Mouse (Mus musculus): ENCODE results near the gene Cd33.

Cd33 gene

GRCm38 (mm10) chr7:43544225-43544977 is at the start of gene Cd33:
TSS of gene Cd33 (minus strand) at chr7:43544428.
- DNase-seq = no peak

GRCm38 (mm10) chr7:43584790-43585189 is 40.6 kb upstream of the Cd33 start:
- DNase-seq = no peak

DNA sequence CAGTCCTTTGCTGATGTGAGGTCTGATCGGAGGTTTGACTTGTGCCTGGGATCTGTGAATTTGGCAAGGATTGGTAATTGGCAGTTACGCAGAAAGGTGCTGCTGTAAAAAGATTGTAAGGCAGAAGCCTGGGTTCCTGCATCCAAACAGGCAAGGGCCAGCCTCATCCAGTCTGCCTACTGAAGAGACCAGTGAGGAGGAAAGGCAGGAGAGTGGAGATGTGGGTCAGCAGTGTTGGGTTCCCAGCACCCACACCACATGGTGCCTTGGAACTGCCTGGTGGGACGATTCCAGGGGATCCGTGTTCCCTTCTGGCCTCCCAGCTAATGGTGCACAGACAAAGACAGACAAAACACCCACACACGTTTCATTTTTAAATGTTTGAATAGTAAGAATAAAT is 36.3 kb upstream of the Cd33 start:
- no peak for DNase-seq

GRCm38 (mm10) chr7:43579440-43580171 is 35.4 kb upstream of the Cd33 start, which contains the start of gene Zfp719:
TSS of gene Zfp719 (plus strand) at chr7:43579610.
- DNase-seq = peak; percentile 85 to 94

- no peak for DNase-seq
These were observed 27.0 kb upstream of the Cd33 start for GRCm38 (mm10) chr7:43571216-43571615.

GRCm38 (mm10) chr7:43563300-43563699 is 19.1 kb upstream of the Cd33 start:
- no peak for DNase-seq

- DNase-seq = no peak
These were observed 18.4 kb upstream of the Cd33 start for GRCm38 (mm10) chr7:43562651-43563070.

GRCm38 (mm10) chr7:43562006-43562633 is 17.9 kb upstream of the Cd33 start, which contains the start of gene Zfp658:
TSS of gene Zfp658 (plus strand) at chr7:43562256.
- peak; percentile 54 to 72 for DNase-seq

DNA sequence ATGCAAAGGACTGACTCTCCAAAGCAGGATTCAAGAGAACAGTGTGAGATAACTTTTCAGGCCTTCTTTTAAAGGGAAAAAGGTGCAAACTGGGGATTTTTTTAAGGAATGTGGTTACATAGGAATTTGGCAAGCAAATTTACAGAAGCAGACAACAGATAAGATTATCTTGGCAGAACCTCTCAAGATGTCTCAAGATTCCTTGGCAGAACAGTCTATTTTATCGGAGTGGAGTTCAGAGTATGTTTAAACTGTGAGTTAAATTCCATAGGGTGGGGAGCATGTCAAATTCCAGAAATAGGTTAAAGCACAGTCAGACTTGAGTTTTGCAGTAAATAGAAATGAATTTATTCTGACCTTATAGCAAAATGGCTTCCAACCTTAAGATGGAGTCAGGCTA is 12.7 kb upstream of the Cd33 start:
- DNase-seq = no peak

DNA sequence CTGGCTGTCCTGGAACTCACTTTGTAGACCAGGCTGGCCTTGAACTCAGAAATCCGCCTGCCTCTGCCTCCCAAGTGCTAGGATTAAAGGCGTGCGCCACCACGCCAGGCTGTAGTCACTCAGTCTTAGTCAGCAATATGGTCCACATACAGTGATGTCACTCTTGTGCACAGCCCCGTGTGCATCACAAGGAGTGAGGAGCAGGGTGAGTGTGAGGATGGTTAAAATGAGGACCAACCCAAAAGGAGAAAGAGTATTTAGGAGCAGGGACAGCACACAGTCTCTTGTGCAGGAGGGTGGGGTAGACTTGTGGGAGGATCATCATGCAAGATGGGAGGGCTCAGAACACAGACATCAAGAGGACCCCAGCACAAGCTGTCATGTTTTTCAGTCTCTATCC is 11.1 kb upstream of the Cd33 start:
- no peak for DNase-seq

DNA sequence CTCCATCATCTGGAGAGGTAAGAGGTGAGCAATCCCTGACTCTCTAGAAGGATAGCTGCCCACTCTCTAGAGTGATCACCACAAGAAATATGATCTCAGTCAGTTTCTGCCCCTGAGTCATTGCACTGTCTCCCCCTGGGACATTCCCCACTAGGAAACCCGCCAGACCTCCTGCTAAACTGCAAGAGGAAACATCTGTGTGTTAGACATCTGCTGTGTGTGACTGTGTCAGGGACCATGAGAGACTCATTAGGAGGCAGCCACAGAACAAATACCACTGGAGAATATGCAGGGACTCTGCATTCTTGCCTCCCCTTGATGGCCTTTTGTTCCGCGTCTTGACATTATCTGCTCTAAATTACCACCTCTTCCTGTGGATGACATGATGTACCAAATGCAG is 10.3 kb upstream of the Cd33 start:
- no peak for DNase-seq

DNA sequence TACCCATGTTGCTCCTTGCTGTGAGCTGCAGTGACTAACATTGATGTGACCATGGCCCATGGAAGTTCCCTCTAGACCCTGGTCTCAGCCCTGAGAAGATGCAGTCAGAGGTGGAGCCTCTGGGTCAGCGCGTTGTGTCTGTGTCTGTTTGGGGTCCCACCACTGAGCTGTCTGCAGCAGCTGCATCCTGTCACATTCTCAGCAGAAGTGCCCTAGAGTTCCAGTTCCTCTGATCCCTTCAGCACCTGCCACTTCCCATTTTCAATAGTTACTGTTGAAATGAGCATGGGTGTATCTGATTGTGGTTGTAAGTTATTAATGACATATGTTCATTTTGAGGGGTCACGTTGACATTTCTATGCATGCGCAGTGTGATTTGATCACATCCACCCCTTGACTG is 8.9 kb upstream of the Cd33 start:
- no peak for DNase-seq

DNA sequence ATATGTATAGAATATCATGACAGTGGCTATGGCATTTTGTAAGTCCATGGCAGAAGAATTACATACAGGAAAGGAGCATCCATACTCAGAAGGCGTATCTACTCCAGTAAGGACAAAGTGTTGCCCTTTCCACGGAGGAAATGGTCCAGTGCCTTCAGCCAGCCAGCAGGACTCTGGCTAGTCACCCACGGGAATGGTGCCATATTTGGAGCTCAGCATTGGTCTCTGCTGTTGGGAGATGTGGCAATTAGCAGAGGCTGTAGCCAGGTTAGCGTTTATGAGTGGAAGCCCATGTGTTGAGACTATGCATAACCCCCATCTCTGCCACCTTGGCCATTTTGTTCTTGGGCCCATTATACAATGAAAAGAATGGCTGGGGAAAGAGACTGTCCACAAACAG is 4.0 kb upstream of the Cd33 start:
- DNase-seq = no peak

GRCm38 (mm10) chr7:43547666-43548065 is 3.4 kb upstream of the Cd33 start:
- DNase-seq = no peak

DNA sequence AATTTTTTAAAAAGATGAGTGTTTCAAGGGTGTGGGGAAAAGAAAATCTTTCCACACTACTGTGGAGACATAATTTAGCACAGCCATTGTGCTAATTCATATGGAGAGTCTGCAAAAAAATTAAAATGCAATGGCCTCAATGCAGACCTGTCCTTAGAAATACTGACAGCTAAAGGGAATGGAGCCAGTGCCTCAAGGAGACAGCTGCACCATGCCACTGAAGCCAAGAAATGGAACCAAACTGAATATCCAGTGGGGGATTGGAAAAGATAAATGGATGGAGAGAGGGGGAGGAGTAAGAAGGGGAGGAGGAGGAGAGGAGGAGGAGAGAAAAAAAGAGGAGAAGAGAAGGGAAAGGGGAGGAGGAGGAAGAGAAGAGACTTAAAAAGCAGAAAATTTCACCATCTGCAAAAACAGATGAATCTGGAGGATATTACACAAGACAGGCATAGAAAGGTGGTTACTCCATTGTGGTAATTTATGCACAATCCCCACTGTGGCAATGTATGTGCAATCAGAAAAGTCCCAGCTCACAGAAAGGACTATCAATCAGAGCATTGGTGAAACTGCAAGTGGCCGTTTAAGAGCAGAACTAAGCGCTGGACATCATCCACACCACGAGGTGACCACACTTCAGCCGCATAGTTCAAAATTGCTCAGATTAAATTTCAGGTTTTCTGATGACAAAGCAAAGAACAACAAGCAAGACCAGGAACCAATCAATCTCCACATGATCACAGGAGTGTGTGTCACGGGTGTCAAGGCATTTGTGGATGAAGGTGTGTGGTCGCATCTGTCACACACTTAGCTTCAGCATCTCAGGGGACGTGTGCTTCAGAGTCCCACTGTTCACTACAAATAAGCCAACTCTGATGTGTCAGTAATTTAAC is 1.7 kb upstream of the Cd33 start:
- no peak for DNase-seq

DNA sequence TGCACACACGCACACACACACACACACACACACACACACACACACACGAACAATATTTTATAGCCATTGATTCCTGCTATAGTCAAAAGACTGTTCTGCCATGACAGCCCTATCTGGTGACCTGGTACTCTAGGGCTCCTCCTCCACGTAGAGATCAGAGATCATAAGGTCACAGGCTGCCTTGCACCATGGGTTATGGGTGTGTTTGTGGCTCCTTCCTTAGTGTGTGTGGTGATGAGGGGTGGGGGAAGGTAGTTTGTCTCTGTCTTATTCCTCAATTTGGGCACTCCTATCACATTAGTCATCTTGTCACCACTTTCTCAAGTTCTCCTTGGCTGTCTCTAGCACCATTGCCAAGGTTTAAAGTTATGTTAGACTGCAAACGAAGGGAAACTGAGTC is 5.7 kb downstream of the Cd33 start:
- no peak for DNase-seq

- DNase-seq = no peak
These were observed 11.2 kb downstream of the Cd33 start for GRCm38 (mm10) chr7:43532936-43533505.

GRCm38 (mm10) chr7:43530216-43530785 is 13.9 kb downstream of the Cd33 start:
- DNase-seq = no peak

- no peak for DNase-seq
These were observed 18.9 kb downstream of the Cd33 start for GRCm38 (mm10) chr7:43525313-43525712.

DNA sequence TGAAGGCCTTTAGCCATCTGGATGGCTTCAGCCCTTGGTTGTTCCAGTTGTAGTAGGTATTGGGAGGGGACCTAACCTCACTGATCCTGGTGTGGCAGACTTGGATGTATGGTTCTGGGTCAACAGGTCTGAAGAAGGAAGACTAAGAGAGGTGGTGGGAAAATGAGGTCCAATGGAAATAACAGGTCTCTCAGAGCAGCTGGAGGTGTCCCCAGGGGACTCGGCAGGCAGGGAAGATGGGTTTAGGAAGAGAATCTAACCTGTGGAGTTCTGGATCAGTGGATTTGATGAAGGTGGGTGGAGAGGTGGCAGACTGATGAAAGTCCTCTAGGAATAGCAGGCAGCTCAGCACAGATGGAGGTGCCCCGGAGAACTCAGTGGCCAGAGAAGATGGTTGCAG is 21.5 kb downstream of the Cd33 start:
- DNase-seq = no peak

GRCm38 (mm10) chr7:43518341-43518740 is 25.9 kb downstream of the Cd33 start:
- no peak for DNase-seq

GRCm38 (mm10) chr7:43515076-43515475 is 29.2 kb downstream of the Cd33 start:
- DNase-seq = no peak
